Mouse (Mus musculus): ENCODE results near the gene Tut4. TPM values are rescaled to one million over a fixed set of nuclear protein-coding genes. Genes with fewer than 3 reads are reported as not detected.
A peak's percentile ranks its signal among the peaks of the same experiment; 100 is the strongest.

Tut4 gene
- total and polyA plus RNA-seq, 3 experiments = 19.6 to 29.7 (median 21.8) TPM

- TF ChIP-seq EP300 (IDR thresholded peaks at IDR 0.05; ENCODE audit: insufficient read depth, low read depth, low read length) (no peak), CTCF (IDR thresholded peaks at IDR 0.05) (no peak), POLR2A (IDR thresholded peaks at IDR 0.05; ENCODE audit: insufficient read depth, low read depth, low read length) (no peak)
- H3K27me3 ChIP-seq (ENCODE audit: control insufficient read depth, insufficient read depth, low read length) = no peaks in the 10 kb centered on the region
- no peak overlapping the region for H3K4me3 ChIP-seq
- no peak for DNase-seq
- H3K4me1 ChIP-seq (ENCODE audit: control insufficient read depth, insufficient read depth, low read length) = no peaks in the 10 kb centered on the region
- intact Hi-C loops (cut with DNase I) = no loop called here
- no peak overlapping the region for H3K27ac ChIP-seq
- H3K9ac ChIP-seq (ENCODE audit: low read depth, low read length) = no peak overlapping the region
- H3K36me3 ChIP-seq (ENCODE audit: control insufficient read depth, insufficient read depth, low read length) = no peaks in the 10 kb centered on the region
- H3K79me2 ChIP-seq (replicated peaks; ENCODE audit: control insufficient read depth, insufficient read depth, low read length) = no peaks in the 10 kb centered on the region
- WGBS = 52% methylated on average over 6 of the region's 6 CpGs
Measured at GRCm38 (mm10) chr4:108438082-108438840, 21.0 kb upstream of the Tut4 start.

DNA sequence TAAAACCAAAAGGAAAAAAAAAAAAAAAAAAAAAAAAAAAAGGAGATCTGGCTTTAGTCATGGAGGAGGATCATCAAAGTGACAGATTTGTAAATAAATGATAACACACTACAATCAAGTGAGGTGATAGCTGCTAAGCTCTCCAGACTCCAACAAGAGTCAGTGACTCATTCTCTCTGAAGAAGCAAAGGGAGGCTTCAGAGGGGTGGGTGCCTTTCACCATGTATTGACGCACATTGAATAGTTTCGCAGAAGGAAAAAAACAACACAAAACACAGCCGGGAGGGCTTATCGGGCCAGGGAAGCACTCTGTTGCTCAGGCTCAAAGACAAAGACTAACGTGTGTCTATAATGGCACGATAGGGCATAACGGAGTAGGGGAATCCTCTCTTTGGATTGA, 11.1 kb upstream of the Tut4 start:
- H3K27me3 ChIP-seq (ENCODE audit: control insufficient read depth, insufficient read depth, low read length) = no peaks in the 10 kb centered on the region
- H3K4me3 ChIP-seq = no peak overlapping the region
- TF ChIP-seq CTCF (IDR thresholded peaks at IDR 0.05) (no peak), POLR2A (IDR thresholded peaks at IDR 0.05; ENCODE audit: insufficient read depth, low read depth, low read length) (no peak), EP300 (IDR thresholded peaks at IDR 0.05; ENCODE audit: insufficient read depth, low read depth, low read length) (no peak)
- 39% methylated on average over 7 of the region's 7 CpGs for whole genome bisulfite sequencing
- H3K36me3 ChIP-seq (ENCODE audit: control insufficient read depth, insufficient read depth, low read length) = no peaks in the 10 kb centered on the region
- no peak overlapping the region for H3K27ac ChIP-seq
- no peaks in the 10 kb centered on the region for H3K79me2 ChIP-seq (replicated peaks; ENCODE audit: control insufficient read depth, insufficient read depth, low read length)
- H3K9ac ChIP-seq (ENCODE audit: low read depth, low read length) = no peak overlapping the region
- intact Hi-C loops (cut with DNase I) = no loop called here
- DNase-seq = no peak
- no peaks in the 10 kb centered on the region for H3K4me1 ChIP-seq (ENCODE audit: control insufficient read depth, insufficient read depth, low read length)

DNA sequence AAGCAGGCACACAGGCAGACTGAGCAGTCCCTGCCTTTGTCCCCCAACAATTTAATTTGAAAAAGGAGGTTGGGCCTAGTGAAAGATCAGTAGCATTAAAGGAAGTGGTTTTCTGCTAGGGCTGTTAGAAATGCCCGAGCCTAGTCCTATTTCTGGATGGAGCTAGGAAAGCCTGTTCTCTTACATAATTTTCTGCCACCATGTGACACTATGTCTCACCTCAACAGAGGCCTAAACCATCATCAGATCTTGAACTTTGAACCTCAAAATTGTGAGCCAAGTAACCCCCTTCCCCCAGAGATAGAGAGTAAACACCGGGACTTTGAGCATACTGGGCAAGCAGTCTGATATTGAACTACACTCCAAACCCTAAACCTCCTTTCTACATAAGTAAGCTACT, 3.2 kb upstream of the Tut4 start:
- Histone ChIP-seq H3K4me3 (no peak overlapping the region), H3K79me2 (replicated peaks; ENCODE audit: control insufficient read depth, insufficient read depth, low read length) (no peaks in the 10 kb centered on the region), H3K36me3 (ENCODE audit: control insufficient read depth, insufficient read depth, low read length) (no peaks in the 10 kb centered on the region), H3K27ac (no peak overlapping the region), H3K9ac (ENCODE audit: low read depth, low read length) (no peak overlapping the region), H3K27me3 (ENCODE audit: control insufficient read depth, insufficient read depth, low read length) (no peaks in the 10 kb centered on the region), H3K4me1 (ENCODE audit: control insufficient read depth, insufficient read depth, low read length) (peaks cover 4% of the 10 kb centered on the region)
- DNase-seq = no peak
- 59% methylated on average over 2 of the region's 2 CpGs for WGBS
- TF ChIP-seq EP300 (IDR thresholded peaks at IDR 0.05; ENCODE audit: insufficient read depth, low read depth, low read length) (no peak), CTCF (IDR thresholded peaks at IDR 0.05) (no peak), POLR2A (IDR thresholded peaks at IDR 0.05; ENCODE audit: insufficient read depth, low read depth, low read length) (no peak)
- intact Hi-C loops (cut with DNase I) = no loop called here

DNA sequence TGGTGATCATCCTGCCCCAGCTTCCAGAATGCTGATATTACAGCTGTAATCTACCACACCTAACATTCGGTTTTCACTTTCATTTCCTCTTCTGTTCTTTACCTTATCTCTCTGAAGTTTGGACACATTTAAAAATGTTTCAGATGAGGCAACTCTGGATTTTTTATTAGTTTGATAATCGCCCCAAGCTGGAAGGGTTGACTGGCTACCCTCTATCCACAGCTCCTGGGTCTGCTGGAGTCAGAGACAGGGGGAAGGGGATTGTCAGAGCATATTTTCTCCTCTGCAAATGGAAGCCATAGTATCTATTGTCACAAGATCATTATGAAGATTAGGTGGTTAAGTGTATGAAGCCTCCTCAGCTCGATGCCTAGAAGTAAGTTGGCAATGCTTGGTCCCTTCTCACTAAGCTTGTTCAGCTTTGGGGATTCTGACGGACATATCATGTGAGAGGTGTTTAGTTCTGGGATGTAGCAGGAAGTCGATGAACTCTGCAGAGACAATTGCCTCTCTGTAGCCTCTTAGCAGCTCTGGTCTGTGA, 955 bp upstream of the Tut4 start:
- 24% methylated on average over 5 of the region's 5 CpGs for WGBS
- Histone ChIP-seq H3K27me3 (ENCODE audit: control insufficient read depth, insufficient read depth, low read length) (no peaks in the 10 kb centered on the region), H3K36me3 (ENCODE audit: control insufficient read depth, insufficient read depth, low read length) (no peaks in the 10 kb centered on the region), H3K9ac (ENCODE audit: low read depth, low read length) (peak overlapping the region; percentile 34; the same call in 1 of the 2 replicates), H3K4me3 (no peak overlapping the region), H3K79me2 (replicated peaks; ENCODE audit: control insufficient read depth, insufficient read depth, low read length) (no peaks in the 10 kb centered on the region), H3K27ac (peak overlapping the region; percentile 10), H3K4me1 (ENCODE audit: control insufficient read depth, insufficient read depth, low read length) (peaks cover 4% of the 10 kb centered on the region)
- TF ChIP-seq CTCF (IDR thresholded peaks at IDR 0.05) (no peak), POLR2A (IDR thresholded peaks at IDR 0.05; ENCODE audit: insufficient read depth, low read depth, low read length) (no peak), EP300 (IDR thresholded peaks at IDR 0.05; ENCODE audit: insufficient read depth, low read depth, low read length) (no peak)
- intact Hi-C loops (cut with DNase I) = loop anchor here (2.0 kb wide), 1 partner anchor 53 kb away; no protein-coding TSS in a partner anchor
- no peak for DNase-seq

DNA sequence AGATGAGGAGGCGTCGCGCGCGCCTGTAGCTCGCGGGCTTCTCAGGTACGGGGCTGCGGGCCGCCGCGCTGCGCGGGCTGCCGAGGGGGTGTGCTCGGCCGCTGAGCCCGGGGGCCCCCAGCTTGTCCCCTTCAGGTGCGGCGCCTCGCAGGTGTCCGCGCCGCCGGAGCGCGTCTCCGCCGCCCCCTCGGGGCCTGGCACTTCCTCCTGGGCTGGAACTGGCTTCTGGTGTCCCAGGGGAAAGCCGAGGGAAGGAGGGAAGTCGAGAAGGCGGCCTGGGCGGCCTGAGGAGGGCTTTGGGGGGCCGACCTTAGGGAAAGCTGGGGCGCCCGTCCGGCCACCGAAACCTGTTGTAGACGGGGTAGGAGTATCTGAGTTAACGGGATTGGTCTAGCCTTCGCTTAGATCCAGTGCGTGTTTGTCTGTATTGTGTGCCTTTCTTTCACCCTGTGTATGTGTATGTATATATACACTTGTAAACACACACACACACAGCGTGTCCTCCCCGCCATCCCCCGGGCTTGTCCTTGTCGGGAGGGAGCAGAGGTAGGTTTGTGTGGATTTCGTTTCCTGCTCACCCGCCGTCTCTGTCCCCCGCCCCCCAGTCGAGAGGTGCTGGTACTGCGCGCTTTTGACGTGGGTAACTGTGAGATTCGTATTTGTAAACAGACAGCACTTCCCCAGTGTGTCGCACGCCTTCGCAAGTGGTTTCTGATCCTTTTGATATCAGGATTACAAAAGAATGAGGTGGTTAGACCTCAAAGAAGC, 1.1 kb downstream of the Tut4 start:
- no peaks in the 10 kb centered on the region for H3K36me3 ChIP-seq (ENCODE audit: control insufficient read depth, insufficient read depth, low read length)
- peaks cover 4% of the 10 kb centered on the region for H3K4me1 ChIP-seq (ENCODE audit: control insufficient read depth, insufficient read depth, low read length)
- 0 out of 2 replicates have a peak, but pooled peaks cover 1% of the 10 kb centered on the region for H3K79me2 ChIP-seq (replicated peaks; ENCODE audit: control insufficient read depth, insufficient read depth, low read length)
- H3K27ac ChIP-seq = peak overlapping the region; percentile 91
- no peaks in the 10 kb centered on the region for H3K27me3 ChIP-seq (ENCODE audit: control insufficient read depth, insufficient read depth, low read length)
- peak; percentile 68 to 81 for DNase-seq
- peak overlapping the region; percentile 99 for H3K9ac ChIP-seq (ENCODE audit: low read depth, low read length)
- TF ChIP-seq POLR2A (IDR thresholded peaks at IDR 0.05; ENCODE audit: insufficient read depth, low read depth, low read length) (0 out of 2 replicates have a peak, but pooled peaks have one; percentile 28), CTCF (IDR thresholded peaks at IDR 0.05) (peak; percentile 32), EP300 (IDR thresholded peaks at IDR 0.05; ENCODE audit: insufficient read depth, low read depth, low read length) (0 out of 2 replicates have a peak, but pooled peaks have one; percentile 21)
- intact Hi-C loops (cut with DNase I) = loop anchor here (5.0 kb wide), 2 partner anchors 73 to 123 kb away; no protein-coding TSS in a partner anchor
- peak overlapping the region; percentile 91 for H3K4me3 ChIP-seq
- under 1% methylated on average over 59 of the region's 59 CpGs for WGBS
